Mouse (Mus musculus): Measurements from ENCODE around the gene Ceacam11. TPM values are rescaled to one million over a fixed set of nuclear protein-coding genes. Genes with fewer than 3 reads are reported as not detected.

Gene Ceacam11
- polyA plus RNA-seq (2014; fragmentation: Illumina TruSeq; extraction: RNeasy Lipid Tissue Mini Kit (QIAGEN cat#74804); ENCODE audit: low read depth, low replicate concordance), result not detected

GRCm38 (mm10) chr7:17971824-17972223 lies at the start of gene Ceacam11:
Ceacam11 (plus strand) TSS chr7:17972124.

GRCm38 (mm10) chr7:18009589-18009988 lies 37.7 kb downstream of the Ceacam11 start, which contains the start of gene Ceacam13:
Ceacam13 (plus strand) TSS chr7:18009889.

Other genes with a start within 250 kb of the Ceacam11 start
- gene Ceacam14, start 159.5 kb upstream of the Ceacam11 start, polyA plus RNA-seq (2014; fragmentation: Illumina TruSeq; extraction: RNeasy Lipid Tissue Mini Kit (QIAGEN cat#74804); ENCODE audit: low read depth, low replicate concordance), result not detected
- not detected for gene Gm5155, start 100.4 kb upstream of the Ceacam11 start, polyA plus RNA-seq (2014; fragmentation: Illumina TruSeq; extraction: RNeasy Lipid Tissue Mini Kit (QIAGEN cat#74804); ENCODE audit: low read depth, low replicate concordance)
- gene Ceacam13, start 37.8 kb downstream of the Ceacam11 start, polyA plus RNA-seq (2014; fragmentation: Illumina TruSeq; extraction: RNeasy Lipid Tissue Mini Kit (QIAGEN cat#74804); ENCODE audit: low read depth, low replicate concordance), result not detected
- gene Ceacam12, start 93.8 kb downstream of the Ceacam11 start, polyA plus RNA-seq (2014; fragmentation: Illumina TruSeq; extraction: RNeasy Lipid Tissue Mini Kit (QIAGEN cat#74804); ENCODE audit: low read depth, low replicate concordance), result not detected
- gene Igfl3, start 204.4 kb downstream of the Ceacam11 start, polyA plus RNA-seq (2014; fragmentation: Illumina TruSeq; extraction: RNeasy Lipid Tissue Mini Kit (QIAGEN cat#74804); ENCODE audit: low read depth, low replicate concordance), result not detected